Mouse (Mus musculus) cerebellum, adult 11-12 months (tissue): ENCODE measurements around the gene Gm9936.

Experiments used
- DNase-seq: peaks from one replicate; pipeline ENCODE4 v3.0.0; 2022

The Gm9936 gene

DNA sequence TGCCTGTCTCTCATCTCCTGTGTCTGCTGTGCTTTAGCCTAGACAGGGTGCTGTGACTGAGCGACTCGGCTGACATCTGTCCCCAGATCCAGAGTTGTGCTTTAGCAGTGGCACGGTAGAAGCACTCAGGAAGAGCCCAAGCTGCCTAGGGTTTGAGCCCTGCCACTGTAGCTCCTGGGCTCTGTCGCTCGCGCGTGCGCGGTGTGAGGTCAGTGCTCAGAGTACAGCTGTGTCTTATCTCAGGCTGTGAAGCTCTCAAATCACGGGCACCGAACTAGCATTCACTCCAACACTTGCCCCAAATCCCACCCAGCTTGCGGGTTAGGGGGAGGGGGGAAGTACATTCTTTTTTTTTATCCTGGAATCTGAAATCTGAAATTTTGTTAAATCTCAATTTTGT lies 21.6 kb downstream of the Gm9936 start:
- no peak for DNase-seq

DNA sequence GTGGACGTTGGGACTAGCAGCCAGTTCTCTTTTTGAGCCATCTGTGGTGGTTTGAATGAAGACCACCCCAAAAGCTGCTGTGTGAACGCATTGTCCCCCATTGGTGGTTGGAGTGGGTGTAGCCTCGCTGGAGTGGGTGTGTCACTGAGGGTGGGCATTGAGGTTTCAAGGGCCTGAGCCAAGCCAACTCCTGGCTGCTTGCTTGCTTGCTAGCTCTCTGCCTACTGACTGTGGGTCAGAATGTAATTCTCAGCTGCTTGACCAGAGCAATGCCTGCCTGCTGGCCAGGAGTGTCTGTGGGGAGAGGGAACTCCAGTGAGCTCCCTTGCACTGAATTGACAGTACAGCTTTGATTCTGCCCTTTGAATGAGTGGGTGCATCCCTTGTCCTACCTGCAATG lies 28.7 kb downstream of the Gm9936 start:
- DNase-seq: no peak

DNA sequence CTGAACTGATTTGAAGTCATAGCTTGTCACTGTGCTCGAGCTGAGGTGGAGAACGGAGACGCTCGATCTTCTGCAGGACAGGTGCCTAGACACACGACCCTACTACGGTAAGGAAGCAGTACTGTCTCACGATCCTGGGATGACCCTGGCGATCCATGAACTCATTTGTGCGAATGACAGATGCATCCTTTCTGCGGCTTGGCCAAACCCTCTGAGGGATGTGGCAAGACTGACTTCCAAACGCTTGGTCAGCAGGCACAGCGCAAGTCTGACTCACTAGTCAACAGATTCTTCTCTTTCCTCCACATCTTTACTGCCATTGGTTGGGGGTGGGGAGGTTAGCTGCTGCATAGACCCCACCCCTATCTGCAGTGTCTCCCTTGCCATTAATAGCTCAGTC lies 31.1 kb downstream of the Gm9936 start:
- DNase-seq: no peak

DNA sequence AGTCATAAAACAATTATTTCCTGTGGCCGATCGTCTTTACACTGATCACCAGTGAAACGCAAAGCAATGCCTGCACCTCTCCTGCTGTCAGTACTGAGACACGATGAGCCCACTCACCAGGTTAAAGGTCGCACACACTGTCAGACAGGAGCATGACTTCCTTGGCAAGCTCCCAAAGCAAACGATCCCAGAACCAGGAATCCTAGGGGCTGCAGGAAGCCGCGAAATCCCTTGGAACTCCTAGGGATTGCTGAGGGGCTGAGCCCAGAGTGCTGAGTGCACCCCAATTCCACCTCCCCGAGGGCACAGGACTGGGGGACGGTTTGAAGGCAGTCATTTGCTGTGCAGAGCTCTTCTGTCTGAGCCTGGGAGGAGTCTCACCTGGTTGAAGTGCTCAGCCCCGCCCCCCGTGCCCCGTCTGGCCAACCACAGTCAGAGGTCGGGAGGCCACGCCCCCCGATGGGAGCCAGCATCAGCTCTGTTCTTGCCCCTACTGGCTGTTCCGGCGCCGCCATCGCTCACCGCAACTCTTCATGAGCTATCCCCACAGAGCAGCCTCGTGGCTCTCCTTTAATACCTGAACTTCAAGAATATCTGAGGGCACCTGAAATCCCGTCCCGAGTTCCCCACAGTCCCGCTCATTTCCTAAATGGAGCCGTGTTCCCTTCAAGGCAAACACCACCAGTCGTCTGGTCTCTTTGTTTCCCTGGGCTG lies 32.3 kb downstream of the Gm9936 start:
- DNase-seq: peak; percentile 77

DNA sequence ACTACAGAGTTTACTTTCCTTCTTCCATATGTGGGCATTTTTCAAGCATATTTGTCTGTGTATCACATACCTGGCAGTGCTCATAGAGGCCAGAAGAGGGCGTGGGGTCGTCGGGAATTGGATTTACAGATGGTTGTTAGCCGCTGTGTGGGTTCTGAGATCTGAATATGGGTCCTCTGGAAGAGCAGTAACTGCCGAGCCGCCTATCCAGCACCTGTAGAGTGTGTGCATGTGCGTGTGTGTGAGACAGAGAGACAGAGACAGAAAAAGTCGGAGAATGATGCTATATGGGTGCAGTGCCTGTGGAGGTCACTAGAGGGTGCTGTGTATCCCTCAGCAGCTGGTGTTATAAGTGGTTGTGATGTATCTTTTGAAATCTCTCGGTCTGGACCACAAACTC lies 34.3 kb downstream of the Gm9936 start:
- DNase-seq: no peak

DNA sequence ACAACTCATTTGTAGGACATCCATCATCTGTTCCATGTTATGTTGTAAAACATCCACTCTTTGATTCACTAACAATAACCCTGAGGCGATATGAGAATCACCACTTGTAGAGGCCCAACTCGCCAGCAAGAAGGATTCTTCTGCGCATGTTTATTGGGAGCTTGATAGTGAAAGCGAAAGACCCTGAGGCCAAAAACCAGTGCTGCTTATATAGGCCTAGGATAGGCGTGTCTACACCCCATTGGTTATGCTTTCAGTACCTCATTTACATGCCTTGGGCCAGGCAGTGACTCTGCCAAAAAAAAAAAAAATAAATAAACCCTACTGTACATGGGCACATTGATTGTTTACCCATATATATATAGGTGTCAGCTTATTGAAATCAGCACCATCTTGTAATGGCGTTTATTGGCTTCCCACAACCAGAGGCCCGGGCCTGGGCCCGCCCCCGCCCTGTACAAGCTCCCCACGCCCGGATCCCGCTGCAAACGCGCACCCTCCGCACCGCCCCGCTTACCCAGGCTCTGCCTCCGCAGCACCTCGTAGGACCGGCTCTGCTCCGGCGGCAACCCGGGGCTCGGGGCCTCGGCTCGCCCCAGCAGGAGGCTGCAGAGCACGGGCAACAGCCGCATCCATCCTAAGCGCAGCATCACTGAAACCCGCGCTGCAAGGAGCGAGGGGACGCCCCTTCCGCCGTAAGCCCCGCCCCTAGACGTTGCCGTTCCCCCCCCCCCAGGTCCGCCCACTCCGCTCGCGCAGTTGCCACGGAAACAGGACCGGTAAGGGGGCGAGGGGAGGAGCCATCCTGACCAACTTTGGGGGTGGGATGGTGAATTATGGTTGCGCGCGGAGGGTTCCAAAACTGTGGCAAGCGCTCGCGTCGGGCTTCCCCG lies 35.4 kb downstream of the Gm9936 start, which contains the start of gene 1500011B03Rik:
Gene 1500011B03Rik (minus strand): TSS at position 673 of the 893 bp plus-strand sequence.
- DNase-seq: peak; percentile 72

DNA sequence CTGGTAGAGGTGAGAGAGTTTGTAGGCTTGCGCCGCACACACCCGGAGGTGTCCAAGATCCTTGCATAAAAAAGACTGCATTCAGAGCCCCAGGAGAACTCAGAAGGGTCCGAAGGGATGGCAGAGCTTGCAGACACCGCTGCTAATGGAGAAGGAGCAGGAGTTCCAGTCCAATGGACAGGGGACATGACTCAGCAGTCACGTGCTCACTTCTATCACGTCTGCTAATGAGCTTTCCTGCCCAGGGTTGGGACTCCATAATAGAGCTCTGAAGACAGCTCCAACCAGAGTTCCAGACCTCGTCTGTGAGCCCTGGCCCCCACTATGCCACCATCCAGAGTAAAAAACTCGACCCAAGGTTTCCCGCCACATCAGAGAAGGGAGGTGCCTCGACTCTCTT lies 40.4 kb downstream of the Gm9936 start:
- DNase-seq: no peak

DNA sequence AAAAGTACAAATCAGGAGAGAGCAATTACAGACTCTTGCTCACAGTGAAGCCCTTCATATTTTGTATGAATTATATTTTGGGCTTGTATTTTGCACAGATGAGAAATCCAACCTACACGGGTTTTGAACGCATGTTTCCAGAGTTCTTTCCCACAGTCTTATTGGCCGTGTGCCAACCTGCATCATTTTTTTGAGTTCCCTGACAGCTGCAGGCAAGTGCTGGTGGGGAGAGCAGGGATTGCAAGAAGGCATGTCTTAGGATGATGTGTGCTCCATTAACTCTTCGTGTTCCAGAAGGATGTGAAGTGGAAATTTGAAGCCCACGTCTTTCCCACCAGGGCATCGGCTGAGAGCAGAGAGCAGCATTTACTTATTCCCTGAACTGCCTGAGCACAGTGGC lies 41.9 kb downstream of the Gm9936 start:
- peak; percentile 23 for DNase-seq

DNA sequence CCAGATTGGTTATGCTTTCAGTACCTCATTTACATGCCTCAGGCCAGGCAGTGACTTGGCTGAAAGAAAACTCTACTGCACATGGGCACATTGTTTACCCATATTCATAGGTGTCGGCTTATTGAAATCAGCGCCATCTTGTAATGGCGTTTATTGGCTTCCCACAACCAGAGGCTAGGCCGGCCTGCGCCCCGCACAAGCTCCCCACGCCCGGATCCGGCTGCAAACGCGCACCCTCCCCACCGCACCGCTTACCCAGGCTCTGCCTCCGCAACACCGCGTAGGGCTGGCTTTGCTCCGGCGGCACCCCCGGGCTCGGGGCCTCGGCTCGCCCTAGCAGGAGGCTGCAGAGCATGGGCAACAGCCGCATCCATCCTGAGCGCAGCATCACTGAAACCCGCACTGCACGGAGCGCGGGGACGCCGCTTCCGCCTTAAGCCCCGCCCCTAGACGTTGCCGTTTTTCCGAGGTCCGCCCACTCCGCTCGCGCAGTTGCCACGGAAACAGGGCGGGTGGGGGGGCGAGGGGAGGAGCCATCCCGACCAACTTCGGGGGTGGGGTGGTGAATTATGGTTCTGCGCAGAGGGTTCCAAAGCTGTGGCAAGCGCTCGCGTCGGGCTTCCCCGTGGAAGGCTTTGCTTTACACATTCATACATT lies 44.8 kb downstream of the Gm9936 start:
- DNase-seq: peak; percentile 90

DNA sequence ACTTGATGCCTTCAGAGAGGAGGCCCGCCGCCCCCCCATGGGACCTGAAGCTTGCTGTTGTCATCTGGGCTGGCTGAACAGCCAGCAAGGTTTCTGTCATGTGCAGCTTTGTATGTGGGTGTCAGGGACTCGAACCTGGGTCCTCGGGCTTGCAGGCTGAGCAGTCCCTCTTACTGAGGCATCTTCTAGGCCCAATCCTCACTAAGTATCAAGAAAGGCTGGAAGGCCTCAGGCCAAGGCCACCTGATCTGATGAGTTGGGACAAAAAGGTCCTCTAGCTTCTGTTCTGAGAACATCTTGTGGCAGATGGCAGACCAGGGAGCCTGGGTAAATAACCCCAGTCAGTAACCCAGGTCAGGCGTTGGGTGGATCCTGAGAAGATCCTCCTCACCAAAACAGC lies 48.7 kb downstream of the Gm9936 start:
- DNase-seq: peak; percentile 39

DNA sequence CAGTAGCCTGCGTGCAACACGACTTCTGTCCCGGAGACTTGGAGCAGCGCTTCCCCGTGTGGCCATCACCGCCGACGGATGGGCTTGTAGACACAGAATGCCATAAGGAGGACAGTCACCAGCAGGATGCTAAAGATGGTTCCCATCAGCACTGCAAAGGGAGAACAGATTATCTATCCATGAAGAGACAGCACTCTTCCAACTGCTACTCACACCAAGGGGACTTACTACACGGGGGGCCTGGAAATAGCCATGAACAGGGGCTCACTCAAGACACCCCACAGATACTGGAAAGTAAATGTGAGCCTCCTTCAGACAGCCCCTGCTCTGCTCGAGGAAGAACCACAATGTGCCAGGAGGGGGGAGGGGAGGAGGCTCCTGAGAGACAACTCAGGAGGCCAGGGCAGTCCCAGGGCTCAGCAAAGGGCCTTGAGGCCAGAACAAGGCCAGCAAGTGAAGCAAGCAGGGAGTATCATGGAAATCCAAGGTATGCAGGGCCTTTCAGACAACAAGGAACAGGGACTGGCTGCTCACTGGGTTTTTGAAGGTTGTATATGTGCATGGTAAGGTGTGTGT lies 49.2 kb downstream of the Gm9936 start:
- DNase-seq: peak; percentile 38

DNA sequence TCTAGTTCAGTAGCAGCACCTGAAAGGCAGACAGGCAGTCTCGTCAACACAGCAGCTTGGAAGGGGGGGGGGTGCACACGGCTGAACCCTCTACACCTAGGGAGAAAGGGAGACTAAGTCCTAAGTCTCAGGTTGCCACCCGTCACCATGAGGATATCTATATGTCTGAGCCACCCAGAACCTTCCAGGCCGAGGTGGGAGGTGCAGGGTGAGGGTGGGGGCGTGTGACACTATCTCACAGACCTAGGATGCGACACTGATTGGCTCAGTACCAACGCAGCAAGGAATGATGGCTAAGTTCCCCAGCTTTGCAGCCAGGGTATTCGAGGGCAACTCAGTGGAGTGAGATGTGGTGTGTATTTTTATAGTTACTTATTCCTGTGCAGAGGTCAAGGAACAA lies 50.1 kb downstream of the Gm9936 start:
- DNase-seq: no peak

DNA sequence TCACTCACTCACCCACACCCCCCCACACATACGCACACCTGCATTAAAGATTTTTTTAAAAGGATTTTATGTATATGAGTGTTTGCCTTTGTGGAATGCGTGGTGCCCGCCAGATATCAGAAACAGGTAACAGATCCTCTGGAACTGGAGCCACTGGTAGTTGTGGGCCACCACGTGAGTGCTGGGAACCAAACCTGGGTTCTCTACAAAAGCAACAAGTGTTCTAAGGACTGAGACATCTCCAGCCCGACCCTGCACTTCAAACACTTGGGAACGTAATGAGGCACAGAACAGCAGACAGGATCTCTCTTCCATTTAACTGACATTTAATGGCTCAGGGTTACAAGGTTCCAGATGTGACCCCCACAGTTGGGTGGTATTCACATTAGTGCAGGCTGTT lies 50.6 kb downstream of the Gm9936 start:
- DNase-seq: no peak

DNA sequence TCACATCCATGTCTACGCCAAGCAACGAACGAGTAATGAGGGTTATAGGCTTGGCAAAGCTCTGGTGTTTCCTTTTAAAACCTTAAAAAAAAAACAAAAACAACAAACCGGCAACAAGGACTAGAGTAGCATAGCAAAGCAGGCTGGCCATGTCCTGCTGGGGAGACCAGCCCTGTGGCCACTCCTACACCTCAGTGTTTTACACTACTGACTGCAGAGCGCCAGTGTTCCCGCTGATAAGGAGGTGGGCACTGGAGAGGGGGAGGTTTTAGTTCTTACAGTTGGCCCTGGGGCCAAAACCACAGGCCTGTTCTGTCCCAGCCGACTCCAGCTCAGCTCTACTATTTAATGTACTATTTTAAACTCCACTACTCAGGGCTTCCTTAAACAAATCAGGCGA lies 51.0 kb downstream of the Gm9936 start:
- no peak for DNase-seq

DNA sequence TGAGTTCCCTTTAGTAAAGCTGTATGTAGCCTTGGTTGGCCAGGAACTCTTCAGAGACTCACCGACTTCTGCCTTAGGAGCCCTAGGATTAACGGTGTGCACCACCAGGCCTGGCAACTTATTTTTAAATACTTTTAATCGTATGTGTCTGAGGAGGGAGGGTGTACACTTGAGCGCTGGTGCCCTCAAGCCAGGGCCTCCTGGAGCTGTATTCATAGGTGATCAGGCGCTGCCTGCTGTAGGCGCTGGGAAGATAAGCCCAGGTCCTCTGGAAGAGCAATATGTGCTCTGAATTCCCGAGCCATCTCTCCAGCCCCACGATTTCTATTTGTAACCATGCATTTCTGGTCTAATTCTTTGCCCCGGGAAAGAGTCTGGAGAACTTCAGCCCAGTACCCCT lies 51.4 kb downstream of the Gm9936 start:
- DNase-seq: no peak

DNA sequence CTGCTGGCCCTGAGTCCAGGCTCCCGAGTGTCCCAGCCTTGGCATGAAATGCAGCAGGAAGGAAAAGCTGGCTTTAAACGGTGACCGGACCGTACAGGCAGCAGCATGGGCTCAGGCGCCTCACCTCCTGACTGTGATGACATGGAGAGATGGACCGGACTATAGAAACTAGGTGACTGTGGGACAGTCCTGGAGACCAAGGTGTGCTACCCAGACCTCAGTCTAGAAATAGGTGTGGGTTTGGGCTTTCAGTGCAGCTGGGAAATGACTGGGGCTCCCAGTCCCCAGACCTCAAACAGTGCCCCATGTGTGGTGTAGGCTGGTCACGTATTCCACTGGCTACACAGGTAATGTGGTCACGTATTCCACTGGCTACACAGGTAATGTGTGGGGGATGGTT lies 51.8 kb downstream of the Gm9936 start:
- no peak for DNase-seq
